Mouse (Mus musculus) neural tube, embryonic 11.5 days (tissue): ENCODE data around the gene Gm21958. TPM values are rescaled to one million over a fixed set of nuclear protein-coding genes. Genes with fewer than 3 reads are reported as not detected.
"Not testable (repeated sequence)": the region's sequence is repeated elsewhere in the genome, so short reads cannot be mapped to it uniquely, and the experiment has no call there.

Experiments used
- ATAC-seq: fragments of 200-750 bp; cut with Nextera tagmentation; 2 replicates; pipeline ENCODE4 v1.8.0; 2017; ENCODE audit warnings: moderate number of reproducible peaks, mild to moderate bottlenecking, moderate TSS enrichment, moderate library complexity; ENCODE audit not compliant: insufficient read depth, low FRiP score, low TSS enrichment
- DNase-seq: peaks from one replicate; pipeline ENCODE4 v3.0.0-alpha.2; 2015; ENCODE audit warnings: low spot score
- H3K27ac ChIP-seq: fragments of 300-500 bp; sonication (generic); 2 replicates; pipeline ENCODE4 v1.5.1; 2014; ENCODE audit warnings: low read depth, mild to moderate bottlenecking, low read length
- H3K27me3 ChIP-seq: fragments of 300-500 bp; sonication (generic); 2 replicates; pipeline ENCODE4 v1.6.1; 2014; ENCODE audit warnings: mild to moderate bottlenecking, low read length, mixed read lengths; ENCODE audit not compliant: control insufficient read depth, insufficient read depth
- H3K36me3 ChIP-seq: fragments of 300-500 bp; sonication (generic); 2 replicates; pipeline ENCODE4 v1.6.1; 2014; ENCODE audit warnings: mild to moderate bottlenecking, low read length, moderate library complexity, mixed read lengths; ENCODE audit not compliant: control insufficient read depth, insufficient read depth
- H3K4me1 ChIP-seq: fragments of 300-500 bp; sonication (generic); 2 replicates; pipeline ENCODE4 v1.6.1; 2014; ENCODE audit warnings: low read length, mixed read lengths; ENCODE audit not compliant: control insufficient read depth, insufficient read depth
- H3K4me2 ChIP-seq: fragments of 300-500 bp; sonication (generic); 2 replicates; pipeline ENCODE4 v1.6.1; 2014; ENCODE audit warnings: low read depth, mild to moderate bottlenecking, moderate library complexity
- H3K4me3 ChIP-seq: fragments of 300-500 bp; sonication (generic); 2 replicates; pipeline ENCODE4 v1.5.1; 2014; ENCODE audit warnings: low read depth, low read length
- H3K9ac ChIP-seq: fragments of 300-500 bp; sonication (generic); 2 replicates; pipeline ENCODE4 v1.6.1; 2014; ENCODE audit warnings: mild to moderate bottlenecking, low read length
- H3K9me3 ChIP-seq: fragments of 300-500 bp; sonication (generic); 2 replicates; pipeline ENCODE4 v1.6.1; 2016; ENCODE audit warnings: low read length; ENCODE audit not compliant: control insufficient read depth
- WGBS: fragments of 180-500 bp; shearing (Covaris S2); extraction: QIAGEN DNeasy Blood & Tissue Kit; methylation state at CpG from one replicate; pipeline ENCODE4 v1.1.7; 2014; 5-methylcytosine and 5-hydroxymethylcytosine counted together
- polyA plus RNA-seq: library from polyadenylated mRNA; unstranded; fragments of >200 nt; fragmentation: Nextera tagmentation; extraction: Ambion mirVana; gene quantifications from 2 replicates; pipeline ENCODE4 v1.2.1, GENCODE M21; 2014

Gm21958 gene
- polyA plus RNA-seq, 1 experiment from 2014 or later, result 0.41 TPM

GRCm38 (mm10) chr3:54704106-54704505 is 10.0 kb downstream of the Gm21958 start:
- H3K27me3 ChIP-seq, ATAC-seq, H3K9me3 ChIP-seq, DNase-seq, H3K4me1 ChIP-seq, H3K9ac ChIP-seq, H3K4me3 ChIP-seq, H3K27ac ChIP-seq, H3K4me2 ChIP-seq, H3K36me3 ChIP-seq: not testable (repeated sequence)
- 95% methylated on average over 8 of the region's 8 CpGs for WGBS

GRCm38 (mm10) chr3:54699759-54700301 is 14.3 kb downstream of the Gm21958 start:
- H3K9me3 ChIP-seq, result no peaks in the 10 kb centered on the region
- H3K4me3 ChIP-seq, result no peak overlapping the region
- H3K9ac ChIP-seq, result no peak overlapping the region
- no peaks in the 10 kb centered on the region for H3K4me1 ChIP-seq
- WGBS, result 94% methylated on average over 5 of the region's 5 CpGs
- H3K36me3 ChIP-seq, result peaks cover 8% of the 10 kb centered on the region
- DNase-seq (no peak), ATAC-seq (no peak)
- H3K27me3 ChIP-seq, result no peaks in the 10 kb centered on the region
- H3K4me2 ChIP-seq, result no peak overlapping the region
- no peak overlapping the region for H3K27ac ChIP-seq

- H3K9me3 ChIP-seq, result no peaks in the 10 kb centered on the region
- peak overlapping the region; percentile 67 for H3K9ac ChIP-seq
- peak overlapping the region; percentile 54 for H3K4me2 ChIP-seq
- DNase-seq, result no peak
- WGBS, result 0% methylated on average over 8 of the region's 8 CpGs
- peak overlapping the region; percentile 72 for H3K4me3 ChIP-seq
- ATAC-seq, result no peak
- H3K27ac ChIP-seq, result no peak overlapping the region
- H3K27me3 ChIP-seq, result no peaks in the 10 kb centered on the region
- H3K36me3 ChIP-seq, result peaks cover 2% of the 10 kb centered on the region; the same call in 1 of the 2 replicates
- no peaks in the 10 kb centered on the region for H3K4me1 ChIP-seq
Measured at GRCm38 (mm10) chr3:54693056-54693415, 21.1 kb downstream of the Gm21958 start.

DNA sequence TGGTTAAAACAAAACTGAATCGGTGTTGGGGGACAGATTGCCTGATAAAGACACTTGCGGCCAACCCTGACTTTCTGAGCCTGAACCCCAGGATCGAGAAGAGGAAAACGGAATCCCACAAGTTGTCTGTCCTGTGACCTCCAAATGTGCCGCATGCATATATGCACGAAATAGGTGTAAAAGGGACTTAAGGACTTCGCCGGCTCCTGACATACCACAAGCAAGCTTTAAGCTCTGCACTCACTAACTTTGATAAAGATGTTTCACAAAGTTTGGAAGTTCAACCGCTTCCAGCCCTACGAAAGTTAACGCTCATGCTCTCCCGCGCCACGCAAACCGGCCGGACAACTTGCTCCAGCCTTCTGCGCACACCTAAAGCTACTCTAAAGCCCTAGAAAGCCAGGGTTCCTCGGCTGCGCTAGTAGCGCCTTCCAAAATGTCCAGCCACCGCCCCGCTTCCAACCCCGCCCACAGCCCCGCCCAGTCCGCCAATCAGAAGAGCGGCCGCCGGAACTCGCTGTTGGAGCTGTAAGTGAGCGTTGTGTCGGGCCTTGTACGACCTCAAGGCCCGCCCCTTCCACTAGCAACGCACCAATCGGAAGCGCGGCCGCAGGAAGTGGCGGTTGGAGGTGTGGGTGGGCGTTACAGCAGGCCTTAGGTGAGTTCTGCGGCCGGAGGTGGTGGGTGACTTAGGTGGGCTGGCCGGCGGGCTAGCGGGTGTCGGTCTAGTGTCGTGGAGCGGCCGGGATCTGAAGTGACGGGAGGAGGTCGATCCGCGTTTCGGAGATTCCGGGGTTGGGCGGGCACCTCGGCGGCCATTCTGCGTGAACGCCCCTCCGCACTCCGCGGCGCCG is 21.7 kb downstream of the Gm21958 start, which contains the start of gene Supt20:
Supt20 (plus strand) TSS at position 606 of the 854 bp plus-strand sequence.
- H3K9ac ChIP-seq, result peak within 1 kb of the TSS; percentile 67
- 2% methylated on average over 65 of the region's 65 CpGs for WGBS
- H3K9me3 ChIP-seq, result no peaks in the 10 kb centered on the region
- H3K27me3 ChIP-seq, result no peaks in the 10 kb centered on the region
- peak; percentile 95 for DNase-seq
- peak within 1 kb of the TSS; percentile 76 for H3K4me2 ChIP-seq
- ATAC-seq, result peak; percentile 99
- H3K27ac ChIP-seq, result no peak within 1 kb of the TSS
- H3K4me3 ChIP-seq, result peak within 1 kb of the TSS; percentile 72
- H3K4me1 ChIP-seq, result no peaks in the 10 kb centered on the region
- H3K36me3 ChIP-seq, result peaks cover 2% of the 10 kb centered on the region; the same call in 1 of the 2 replicates

DNA sequence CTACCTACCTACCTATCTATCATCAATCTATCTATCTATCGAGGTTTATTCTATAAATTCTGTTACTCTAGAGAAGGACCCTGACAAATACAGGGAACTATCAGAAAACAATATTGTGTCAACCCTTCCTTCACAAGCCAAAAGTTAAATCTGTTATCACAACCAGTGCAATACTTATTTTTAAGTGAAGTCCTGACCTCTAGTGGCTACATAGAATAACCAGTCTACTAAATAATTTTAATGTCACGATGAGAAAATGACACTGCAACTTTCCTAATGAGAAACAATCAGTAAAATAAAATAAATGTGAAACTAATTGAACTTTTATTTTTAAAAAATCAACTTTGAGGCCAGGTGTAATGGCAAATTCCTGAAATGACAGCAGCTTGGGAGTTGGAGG is 25.1 kb downstream of the Gm21958 start:
- Histone ChIP-seq H3K36me3 (no peaks in the 10 kb centered on the region), H3K9ac (no peak overlapping the region), H3K4me2 (no peak overlapping the region), H3K9me3 (no peaks in the 10 kb centered on the region), H3K27ac (no peak overlapping the region), H3K4me3 (no peak overlapping the region), H3K27me3 (no peaks in the 10 kb centered on the region), H3K4me1 (no peaks in the 10 kb centered on the region)
- ATAC-seq, result no peak
- DNase-seq, result no peak
- WGBS, result 68% methylated on average over 2 of the region's 2 CpGs

GRCm38 (mm10) chr3:54687245-54687644 is 26.9 kb downstream of the Gm21958 start:
- no peaks in the 10 kb centered on the region for H3K4me1 ChIP-seq
- H3K27me3 ChIP-seq, result no peaks in the 10 kb centered on the region
- no peak overlapping the region for H3K27ac ChIP-seq
- no peak overlapping the region for H3K4me2 ChIP-seq
- H3K4me3 ChIP-seq, result no peak overlapping the region
- no peaks in the 10 kb centered on the region for H3K36me3 ChIP-seq
- ATAC-seq, result no peak
- no peak for DNase-seq
- H3K9me3 ChIP-seq, result no peaks in the 10 kb centered on the region
- H3K9ac ChIP-seq, result no peak overlapping the region
- 80% methylated on average over 2 of the region's 2 CpGs for WGBS

DNA sequence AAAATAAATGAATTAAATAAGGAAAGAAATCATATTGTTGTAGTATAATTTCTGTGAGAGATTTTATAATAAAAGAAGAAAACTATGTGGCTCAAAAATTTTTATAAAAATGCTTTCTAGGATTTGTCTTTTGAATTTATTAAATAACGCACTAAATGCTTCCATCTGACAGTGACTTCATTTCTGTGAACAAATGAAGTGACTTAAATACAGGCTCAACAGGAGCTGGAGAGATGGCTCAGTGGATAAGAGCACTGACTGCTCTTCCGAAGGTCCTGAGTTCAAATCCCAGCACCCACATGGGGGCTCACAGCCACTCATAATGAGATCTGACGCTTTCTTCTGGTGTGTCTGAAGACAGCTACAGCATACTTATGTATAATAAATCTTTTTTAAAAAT is 29.0 kb downstream of the Gm21958 start:
- no peaks in the 10 kb centered on the region for H3K36me3 ChIP-seq
- H3K9me3 ChIP-seq, result no peaks in the 10 kb centered on the region
- ATAC-seq, result no peak
- H3K27ac ChIP-seq, result no peak overlapping the region
- H3K4me1 ChIP-seq, result no peaks in the 10 kb centered on the region
- no peaks in the 10 kb centered on the region for H3K27me3 ChIP-seq
- DNase-seq, result no peak
- 93% methylated on average over 3 of the region's 3 CpGs for WGBS
- no peak overlapping the region for H3K4me3 ChIP-seq
- H3K9ac ChIP-seq, result no peak overlapping the region
- H3K4me2 ChIP-seq, result no peak overlapping the region

GRCm38 (mm10) chr3:54681310-54682204 is 32.6 kb downstream of the Gm21958 start:
- Histone ChIP-seq H3K27me3 (no peaks in the 10 kb centered on the region), H3K4me1 (no peaks in the 10 kb centered on the region), H3K4me2 (no peak overlapping the region), H3K27ac (no peak overlapping the region), H3K9ac (no peak overlapping the region), H3K9me3 (no peaks in the 10 kb centered on the region), H3K36me3 (no peaks in the 10 kb centered on the region), H3K4me3 (no peak overlapping the region)
- no peak for DNase-seq
- no peak for ATAC-seq
- WGBS, result 79% methylated on average over 6 of the region's 6 CpGs
